Mouse (Mus musculus): Measurements from ENCODE around the gene Zfp626. TPM values are rescaled to one million over a fixed set of nuclear protein-coding genes. Genes with fewer than 3 reads are reported as not detected.
"Not testable (repeated sequence)": the region's sequence is repeated elsewhere in the genome, so short reads cannot be mapped to it uniquely, and the experiment has no call there.

Zfp626 gene
- polyA plus RNA-seq, 1 experiment from 2014 or later: 1.4 TPM

- no peak overlapping the region for H3K4me3 ChIP-seq (ENCODE audit: low read depth, low read length)
- H3K27me3 ChIP-seq (ENCODE audit: control insufficient read depth, insufficient read depth, low read depth, low read length): no peaks in the 10 kb centered on the region
- H3K9me3 ChIP-seq (replicated peaks; ENCODE audit: control insufficient read depth, low read length, poor library complexity, severe bottlenecking): no peaks in the 10 kb centered on the region
- 85% methylated on average over 6 of the region's 6 CpGs for WGBS
- H3K9ac ChIP-seq (ENCODE audit: low read depth, low read length): no peak overlapping the region
- peaks cover 11% of the 10 kb centered on the region for H3K4me1 ChIP-seq (ENCODE audit: control insufficient read depth, insufficient read depth, low read length)
- no peaks in the 10 kb centered on the region; the same call in 1 of the 2 replicates for H3K36me3 ChIP-seq (ENCODE audit: control insufficient read depth, insufficient read depth, low read length)
- H3K27ac ChIP-seq (ENCODE audit: low read length): no peak overlapping the region
- H3K4me2 ChIP-seq (ENCODE audit: low read length): no peak overlapping the region
- no peak for ATAC-seq
Measured at GRCm38 (mm10) chr7:27840104-27840503, 33.1 kb downstream of the Zfp626 start.

- Histone ChIP-seq H3K27ac (ENCODE audit: low read length) (no peak within 1 kb of the TSS), H3K4me3 (ENCODE audit: low read depth, low read length) (no peak within 1 kb of the TSS), H3K27me3 (ENCODE audit: control insufficient read depth, insufficient read depth, low read depth, low read length) (no peaks in the 10 kb centered on the region), H3K4me1 (ENCODE audit: control insufficient read depth, insufficient read depth, low read length) (peaks cover 9% of the 10 kb centered on the region), H3K9me3 (replicated peaks; ENCODE audit: control insufficient read depth, low read length, poor library complexity, severe bottlenecking) (no peaks in the 10 kb centered on the region), H3K9ac (ENCODE audit: low read depth, low read length) (no peak within 1 kb of the TSS), H3K4me2 (ENCODE audit: low read length) (no peak within 1 kb of the TSS), H3K36me3 (ENCODE audit: control insufficient read depth, insufficient read depth, low read length) (peaks cover 17% of the 10 kb centered on the region)
- ATAC-seq: no peak
- 96% methylated on average over 1 of the region's 1 CpGs for WGBS
Measured at GRCm38 (mm10) chr7:27857227-27857626, 50.2 kb downstream of the Zfp626 start, which contains the start of gene Zfp607a. Zfp607a (plus strand) TSS chr7:27857527.

GRCm38 (mm10) chr7:27859301-27860251 lies 52.6 kb downstream of the Zfp626 start:
- Histone ChIP-seq H3K36me3 (ENCODE audit: control insufficient read depth, insufficient read depth, low read length) (peaks cover 8% of the 10 kb centered on the region), H3K9me3 (replicated peaks; ENCODE audit: control insufficient read depth, low read length, poor library complexity, severe bottlenecking) (no peaks in the 10 kb centered on the region), H3K27me3 (ENCODE audit: control insufficient read depth, insufficient read depth, low read depth, low read length) (no peaks in the 10 kb centered on the region), H3K4me2 (ENCODE audit: low read length) (peak overlapping the region; percentile 74), H3K9ac (ENCODE audit: low read depth, low read length) (peak overlapping the region; percentile 39; the same call in 1 of the 2 replicates), H3K27ac (ENCODE audit: low read length) (no peak overlapping the region), H3K4me3 (ENCODE audit: low read depth, low read length) (peak overlapping the region; percentile 46), H3K4me1 (ENCODE audit: control insufficient read depth, insufficient read depth, low read length) (peaks cover 9% of the 10 kb centered on the region)
- 29% methylated on average over 10 of the region's 10 CpGs for WGBS
- ATAC-seq: no peak

- ATAC-seq: peak; percentile 76
- Histone ChIP-seq H3K27ac (ENCODE audit: low read length) (0 out of 2 replicates have a peak overlapping the region, but pooled peaks have one; percentile 38), H3K9ac (ENCODE audit: low read depth, low read length) (peak overlapping the region; percentile 39), H3K27me3 (ENCODE audit: control insufficient read depth, insufficient read depth, low read depth, low read length) (no peaks in the 10 kb centered on the region), H3K36me3 (ENCODE audit: control insufficient read depth, insufficient read depth, low read length) (peaks cover 8% of the 10 kb centered on the region), H3K4me2 (ENCODE audit: low read length) (peak overlapping the region; percentile 74), H3K9me3 (replicated peaks; ENCODE audit: control insufficient read depth, low read length, poor library complexity, severe bottlenecking) (no peaks in the 10 kb centered on the region), H3K4me1 (ENCODE audit: control insufficient read depth, insufficient read depth, low read length) (peaks cover 9% of the 10 kb centered on the region), H3K4me3 (ENCODE audit: low read depth, low read length) (peak overlapping the region; percentile 46)
- WGBS: 2% methylated on average over 22 of the region's 22 CpGs
Measured at GRCm38 (mm10) chr7:27860396-27861235, 53.6 kb downstream of the Zfp626 start.

- not testable (repeated sequence) for H3K9ac ChIP-seq (ENCODE audit: low read depth, low read length); H3K27ac ChIP-seq (ENCODE audit: low read length); H3K9me3 ChIP-seq (replicated peaks; ENCODE audit: control insufficient read depth, low read length, poor library complexity, severe bottlenecking); H3K4me1 ChIP-seq (ENCODE audit: control insufficient read depth, insufficient read depth, low read length); H3K4me2 ChIP-seq (ENCODE audit: low read length); H3K4me3 ChIP-seq (ENCODE audit: low read depth, low read length); H3K36me3 ChIP-seq (ENCODE audit: control insufficient read depth, insufficient read depth, low read length); ATAC-seq; H3K27me3 ChIP-seq (ENCODE audit: control insufficient read depth, insufficient read depth, low read depth, low read length)
- WGBS: 93% methylated on average over 5 of the region's 5 CpGs
Measured at GRCm38 (mm10) chr7:27862578-27862977, 55.6 kb downstream of the Zfp626 start.

Other genes starting within 250 kb of the Zfp626 start
- gene Akt2, start 215.6 kb upstream of the Zfp626 start, polyA plus RNA-seq (2015; fragmentation: Nextera tagmentation; extraction: Ambion mirVana): 49.9 and 57.0 TPM in 2 replicates
- gene Ttc9b, start 153.3 kb upstream of the Zfp626 start, polyA plus RNA-seq (2015; fragmentation: Nextera tagmentation; extraction: Ambion mirVana): 75.0 and 84.4 TPM in 2 replicates
- gene Map3k10, start 132.6 kb upstream of the Zfp626 start, polyA plus RNA-seq (2015; fragmentation: Nextera tagmentation; extraction: Ambion mirVana): 15.4 and 16.9 TPM in 2 replicates
- 16.7 and 19.1 TPM in 2 replicates for gene Zfp607b, start 117.9 kb upstream of the Zfp626 start, polyA plus RNA-seq (2015; fragmentation: Nextera tagmentation; extraction: Ambion mirVana)
- gene Zfp60, start 75.8 kb upstream of the Zfp626 start, polyA plus RNA-seq (2015; fragmentation: Nextera tagmentation; extraction: Ambion mirVana): 111 and 125 TPM in 2 replicates
- 10.8 and 12.1 TPM in 2 replicates for gene Zfp59, start 31.4 kb downstream of the Zfp626 start, polyA plus RNA-seq (2015; fragmentation: Nextera tagmentation; extraction: Ambion mirVana)
- gene Zfp607a, start 50.3 kb downstream of the Zfp626 start, polyA plus RNA-seq (2015; fragmentation: Nextera tagmentation; extraction: Ambion mirVana): 1.1 and 1.2 TPM in 2 replicates
- gene Zfp974, start 122.3 kb downstream of the Zfp626 start, polyA plus RNA-seq (2015; fragmentation: Nextera tagmentation; extraction: Ambion mirVana): 16.3 and 17.2 TPM in 2 replicates
- 31.1 and 36.9 TPM in 2 replicates for gene Zfp780b, start 172.0 kb downstream of the Zfp626 start, polyA plus RNA-seq (2015; fragmentation: Nextera tagmentation; extraction: Ambion mirVana)
- gene Zfp850, start 206.9 kb downstream of the Zfp626 start, polyA plus RNA-seq (2015; fragmentation: Nextera tagmentation; extraction: Ambion mirVana): 7.0 and 8.3 TPM in 2 replicates
- gene Psmc4, start 242.9 kb downstream of the Zfp626 start, polyA plus RNA-seq (2015; fragmentation: Nextera tagmentation; extraction: Ambion mirVana): 277 and 280 TPM in 2 replicates

All from midbrain, embryonic 16.5 days (tissue).